Mouse (Mus musculus) C2C12 (cell line): ENCODE data around the gene Trim10.

Source experiments
- CTCF ChIP-seq: IDR thresholded peaks from one replicate; pipeline ENCODE4 v1.5.1; 2011; ENCODE audit not compliant: control insufficient read depth, insufficient read depth, insufficient read length
- MAX ChIP-seq: IDR thresholded peaks from one replicate; pipeline ENCODE4 v1.6.1; 2011; ENCODE audit warnings: mild to moderate bottlenecking, control low read depth
- MYOD1 ChIP-seq: IDR thresholded peaks from one replicate; pipeline ENCODE4 v1.6.1; 2011; ENCODE audit warnings: low read depth; ENCODE audit not compliant: control insufficient read depth, insufficient read length
- MYOG ChIP-seq: IDR thresholded peaks from one replicate; pipeline ENCODE4 v1.6.1; 2011; ENCODE audit not compliant: control insufficient read depth, insufficient read length; ENCODE audit errors: extremely low read depth
- USF1 ChIP-seq: IDR thresholded peaks from one replicate; pipeline ENCODE4 v1.6.1; 2011; ENCODE audit warnings: low read depth, mild to moderate bottlenecking, control low read depth, moderate library complexity

GRCm38 (mm10) chr17:36830470-36830869, 38.9 kb upstream of the Trim10 start:
- TF ChIP-seq CTCF, result no peak
- TF ChIP-seq MAX, result no peak
- no peak for TF ChIP-seq MYOD1
- no peak for TF ChIP-seq MYOG
- TF ChIP-seq USF1, result no peak
